Mouse (Mus musculus): Measurements from ENCODE around the gene Fxyd7.

Gene Fxyd7

DNA sequence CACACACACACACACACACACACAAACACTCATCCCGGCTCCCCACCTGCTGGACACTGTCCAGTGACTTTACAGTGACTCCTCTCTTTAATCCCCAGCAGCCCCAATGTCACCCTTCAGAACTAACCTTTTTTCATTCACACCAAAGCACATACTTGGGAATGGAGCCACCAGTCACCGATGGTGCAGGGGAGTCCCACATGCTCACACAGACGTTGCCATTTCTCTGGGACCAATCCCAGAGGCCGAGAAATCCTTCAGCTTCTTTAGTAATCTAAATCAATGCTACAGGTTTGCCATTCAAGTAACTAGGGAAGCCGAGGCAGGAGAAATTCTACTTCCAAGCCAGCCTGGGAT lies 23.4 kb upstream of the Fxyd7 start:
- no peak for DNase-seq

DNA sequence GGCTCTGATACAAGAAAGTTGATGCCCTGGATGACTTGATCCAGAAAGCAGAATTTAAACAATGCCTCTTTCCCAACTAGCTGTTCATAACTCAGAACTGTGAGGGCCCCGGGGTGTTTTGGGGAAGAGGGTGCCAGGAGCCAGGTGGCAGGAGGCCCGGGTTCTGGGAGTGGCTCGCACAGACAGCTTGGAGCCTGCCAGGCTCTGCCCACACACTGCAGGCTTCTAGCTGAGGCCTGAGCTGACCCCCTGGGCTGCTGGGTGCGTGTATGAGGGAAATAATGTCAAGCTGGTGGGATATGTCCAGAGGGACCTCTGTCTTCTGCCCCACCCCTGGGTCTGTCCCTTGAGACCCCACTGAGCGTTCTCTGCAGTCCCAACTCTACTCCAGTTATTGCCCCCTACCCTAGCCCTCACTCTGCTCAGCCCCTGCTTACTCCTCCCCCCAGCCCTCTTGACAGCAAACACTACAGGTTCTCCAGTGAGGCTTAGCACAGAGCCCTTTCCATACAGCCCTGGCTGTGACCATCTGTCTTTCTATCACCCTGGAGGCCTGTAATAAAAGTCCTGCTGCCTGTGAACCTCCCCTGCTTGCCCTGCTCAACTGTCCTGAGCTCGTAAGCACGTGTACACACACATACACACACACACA lies 22.9 kb upstream of the Fxyd7 start:
- no peak for DNase-seq

DNA sequence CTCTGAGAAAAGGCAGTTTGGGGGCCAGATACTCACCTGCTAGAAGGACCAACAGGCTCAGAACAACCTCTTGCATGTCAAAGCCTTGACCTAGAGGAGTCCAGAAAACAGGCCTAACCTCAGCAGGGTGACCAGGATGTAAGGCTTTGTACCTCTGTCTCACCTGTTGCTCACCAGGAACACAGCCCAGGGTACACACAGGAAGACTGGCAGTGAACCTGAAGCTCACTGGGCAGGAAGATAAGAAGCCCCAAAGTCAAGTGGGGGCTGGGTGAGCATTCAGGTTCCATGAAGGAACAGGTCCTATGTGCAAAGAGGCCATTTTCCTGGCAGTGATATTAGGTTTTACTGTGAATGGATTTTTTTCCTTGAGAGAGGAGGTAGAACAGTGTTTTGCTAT lies 22.3 kb upstream of the Fxyd7 start:
- no peak for DNase-seq

DNA sequence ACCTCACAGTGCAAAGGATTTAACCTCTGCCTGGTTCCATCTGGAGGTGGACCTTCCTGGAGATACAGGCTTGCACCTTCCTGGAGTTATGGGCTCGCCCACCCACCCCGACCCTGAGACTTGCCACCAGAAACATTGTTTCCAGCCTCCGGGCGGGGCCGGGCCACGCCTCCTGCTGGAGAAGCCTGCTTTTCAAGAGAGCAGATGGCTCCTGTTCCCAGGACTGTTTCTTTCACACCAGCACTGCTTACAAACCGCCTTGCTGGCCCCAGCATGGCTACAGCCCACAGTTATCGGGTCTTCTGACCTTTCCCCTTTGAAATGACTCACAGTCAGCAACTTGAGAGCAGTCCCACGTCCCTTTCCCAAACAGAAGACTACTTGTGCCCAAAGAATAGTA lies 21.1 kb upstream of the Fxyd7 start:
- no peak for DNase-seq

DNA sequence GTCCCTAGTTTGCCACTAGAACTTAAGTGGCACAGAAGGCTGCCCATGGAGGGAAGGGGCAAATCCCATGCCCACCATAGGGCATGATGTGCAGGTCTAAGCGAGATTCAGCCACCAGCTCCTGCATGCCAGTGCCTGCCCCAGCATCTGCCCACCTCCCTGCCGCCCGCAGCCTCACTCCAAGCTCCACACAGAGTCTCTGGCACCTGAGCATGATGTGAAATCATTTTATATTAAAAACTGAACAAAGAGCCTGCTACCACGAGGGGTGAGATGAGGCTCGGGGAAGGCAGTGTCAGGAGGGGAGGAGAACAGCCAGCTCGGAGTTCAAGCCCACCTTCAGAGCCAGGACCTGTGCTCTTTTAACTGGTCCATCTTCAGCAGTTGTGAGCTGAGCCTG lies 19.1 kb upstream of the Fxyd7 start:
- DNase-seq: no peak

DNA sequence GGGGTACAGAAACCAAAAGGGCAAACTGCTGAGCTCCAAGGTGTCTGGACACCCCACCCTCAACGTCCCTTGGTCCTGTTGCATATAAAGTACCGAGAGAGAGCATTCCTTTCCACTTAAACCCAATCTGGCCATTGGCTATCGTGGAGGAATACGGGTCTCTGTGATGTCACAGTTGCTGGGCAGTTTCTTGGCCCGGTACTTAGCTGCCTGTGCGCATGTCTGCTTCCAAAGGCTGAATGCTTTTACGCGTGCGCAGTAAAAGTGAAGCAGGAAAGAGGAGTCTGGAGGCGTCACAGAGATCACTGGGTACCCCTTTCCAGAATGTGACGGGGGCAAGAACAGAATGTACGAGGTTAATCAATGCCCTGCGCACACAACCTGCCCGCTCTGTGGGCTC lies 18.2 kb upstream of the Fxyd7 start:
- DNase-seq: no peak

DNA sequence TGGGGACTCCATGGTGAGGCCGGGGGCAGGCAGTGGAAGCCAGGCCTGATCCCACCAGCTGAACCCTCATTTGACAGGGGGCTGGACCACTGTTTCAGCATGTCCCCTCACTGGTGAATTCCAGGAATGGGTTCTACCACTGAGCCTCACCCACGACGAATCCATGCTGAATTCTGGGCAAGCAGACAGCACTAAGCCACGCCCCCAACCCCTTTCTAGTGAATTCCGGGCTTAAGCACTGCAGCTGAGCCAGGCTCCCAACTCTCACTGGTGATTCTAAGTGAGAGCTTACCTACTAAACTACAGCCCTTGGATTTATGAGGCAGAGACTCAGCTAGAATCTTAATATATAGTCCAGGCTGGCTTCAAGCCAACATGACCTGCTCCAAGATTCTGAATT lies 16.6 kb upstream of the Fxyd7 start:
- DNase-seq: no peak

DNA sequence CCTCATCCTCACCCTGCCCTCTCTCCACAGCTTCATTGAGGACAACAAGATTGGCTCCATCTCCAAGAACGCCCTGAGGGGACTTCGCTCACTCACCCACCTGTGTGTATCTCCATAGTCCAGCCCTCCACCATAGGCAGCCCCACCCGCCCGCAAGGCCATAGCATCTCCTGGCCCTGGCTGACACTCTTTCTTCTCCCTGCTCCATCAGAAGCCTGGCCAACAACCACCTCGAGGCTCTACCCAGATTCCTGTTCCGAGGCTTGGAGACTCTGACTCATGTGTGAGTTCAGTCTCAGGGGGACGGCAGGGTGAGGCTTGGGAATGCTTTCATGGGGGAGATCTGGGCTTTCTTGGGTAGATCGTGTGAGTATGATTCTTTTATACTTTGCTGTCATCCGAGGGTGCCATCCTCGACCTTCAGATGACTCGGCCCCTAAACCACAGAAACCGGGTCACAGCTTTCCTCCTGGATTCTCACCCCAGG lies 11.8 kb upstream of the Fxyd7 start:
- no peak for DNase-seq

DNA sequence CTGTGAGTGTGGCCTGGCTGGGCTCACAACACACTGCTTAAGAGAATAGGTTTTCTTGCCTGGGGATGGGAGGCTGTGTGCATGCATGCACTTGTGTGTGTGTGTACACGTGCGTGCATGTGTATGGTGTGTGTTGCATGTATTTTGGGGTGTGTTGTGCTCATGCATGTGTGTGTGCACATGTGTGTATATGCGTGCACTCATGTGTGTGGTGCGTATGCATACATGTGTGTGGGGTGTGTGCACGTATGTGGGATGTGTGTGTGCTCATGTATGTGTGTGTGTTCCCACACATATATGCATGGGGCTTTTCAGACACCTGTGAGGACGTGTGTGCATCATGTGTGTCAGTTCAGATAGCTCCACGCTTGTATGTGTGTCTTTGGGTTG lies 9.3 kb upstream of the Fxyd7 start:
- DNase-seq: no peak

DNA sequence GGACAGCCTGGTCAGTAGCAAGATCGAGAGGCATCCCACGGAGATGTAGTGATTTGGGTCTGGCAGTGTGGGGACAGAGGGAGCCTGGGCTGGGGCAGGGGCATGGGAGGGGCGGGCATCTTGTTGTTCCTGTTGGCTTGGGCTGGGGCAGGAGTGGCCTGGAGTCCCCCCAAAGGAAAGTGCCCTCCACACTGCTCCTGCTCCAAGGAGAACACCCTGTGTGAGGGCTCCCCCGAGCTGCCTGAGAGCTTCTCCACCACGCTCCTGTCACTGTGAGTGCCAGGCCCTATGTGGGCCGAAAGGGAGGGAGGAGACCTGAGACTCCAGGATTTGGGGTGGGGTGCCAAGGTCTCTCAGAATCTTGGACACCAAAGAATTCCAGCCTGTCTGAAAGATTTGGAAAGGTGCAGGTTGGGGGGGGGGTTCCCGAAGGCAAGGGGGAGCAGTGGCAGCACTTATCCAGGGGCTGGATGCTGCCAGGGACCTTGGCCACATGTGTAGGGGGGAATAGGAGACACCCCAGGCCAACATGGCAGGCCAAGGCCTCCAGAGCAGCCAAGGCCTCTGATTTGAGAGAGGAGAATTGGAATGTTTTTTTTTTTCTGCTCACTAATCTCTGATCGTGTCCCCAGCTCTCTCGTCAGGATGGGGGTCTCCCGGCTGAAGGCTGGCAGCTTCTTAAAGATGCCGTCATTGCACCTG lies 8.8 kb upstream of the Fxyd7 start:
- no peak for DNase-seq

DNA sequence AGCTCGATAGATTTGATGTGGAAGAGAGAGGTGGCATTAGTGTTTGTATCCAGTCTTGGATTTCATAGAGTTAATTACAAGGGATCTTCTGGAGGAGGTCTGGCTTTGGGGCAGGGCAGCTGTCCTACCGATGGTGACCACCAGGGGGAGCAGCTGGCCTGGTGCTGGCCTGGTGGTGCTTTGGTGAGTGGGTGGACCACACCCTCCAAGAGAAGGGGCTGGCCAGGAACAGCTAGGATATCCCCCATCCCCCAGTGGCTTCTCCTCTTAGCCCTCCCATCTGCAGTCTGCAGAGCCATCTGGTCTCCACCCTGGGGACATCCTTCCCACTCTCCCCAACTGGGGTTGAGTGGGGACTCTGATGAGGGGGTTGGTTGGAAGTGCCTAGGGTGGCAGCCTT lies 7.8 kb upstream of the Fxyd7 start, which contains the start of gene Lgi4:
TSS of gene Lgi4 (plus strand) at position 235 of the 400 bp plus-strand sequence.
- DNase-seq: peak; percentile 84

DNA sequence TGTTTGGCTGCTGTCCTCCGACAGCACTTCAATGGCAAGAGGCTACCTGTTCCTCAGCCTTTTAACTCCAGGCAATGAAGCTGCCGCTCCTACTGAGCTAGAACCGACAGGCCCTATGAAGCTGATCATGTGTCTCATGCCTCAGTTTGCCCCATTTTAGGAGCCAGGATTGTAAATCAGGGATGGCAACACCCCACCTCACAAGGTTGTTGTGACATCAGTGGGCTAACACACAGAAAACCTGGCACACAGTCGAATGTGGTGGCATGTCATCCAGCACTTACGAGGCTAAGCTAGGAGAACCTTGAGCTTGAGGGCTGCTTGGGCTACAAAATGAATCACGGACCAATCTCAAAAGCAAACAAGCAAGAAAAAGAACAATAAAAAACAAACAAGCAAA lies 6.9 kb upstream of the Fxyd7 start:
- no peak for DNase-seq

DNA sequence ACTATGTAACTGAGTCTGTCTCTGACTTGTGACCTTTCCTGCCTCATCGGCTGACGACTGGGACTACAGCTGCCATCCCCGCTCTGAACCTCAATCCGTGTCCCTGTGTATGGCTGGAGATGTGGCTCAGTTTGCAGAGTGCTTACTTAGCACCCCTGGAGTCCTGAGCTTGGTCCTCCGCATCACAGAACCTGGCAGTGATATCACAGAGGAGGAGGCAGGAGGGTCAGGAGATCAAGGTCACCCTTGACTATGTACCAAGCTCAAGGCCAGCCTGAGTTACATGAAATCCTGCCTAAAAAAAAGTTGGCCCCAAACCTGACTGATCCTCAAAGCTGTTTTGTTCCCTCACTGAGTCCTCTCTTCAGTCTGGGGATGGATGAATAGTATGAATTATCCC lies 6.5 kb upstream of the Fxyd7 start:
- DNase-seq: no peak

DNA sequence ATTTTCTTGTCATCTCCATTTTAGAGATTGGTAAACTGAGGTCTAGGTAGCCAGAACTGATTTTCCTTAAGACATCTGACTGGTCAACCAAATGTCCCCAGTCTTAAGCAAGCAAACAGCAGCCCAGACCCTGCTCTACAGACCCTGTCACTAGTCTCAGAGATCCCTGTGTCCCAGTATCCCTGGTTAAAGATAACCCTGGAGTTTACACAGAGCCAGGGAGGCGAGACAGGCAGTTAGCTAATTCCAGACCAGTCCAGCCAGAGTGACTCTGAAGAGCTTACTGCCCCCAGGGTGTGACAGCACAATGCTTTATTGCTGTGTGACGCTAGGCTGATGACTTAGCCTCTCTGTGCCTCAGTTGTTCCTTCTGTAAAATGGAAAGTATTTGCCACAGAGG lies 5.8 kb upstream of the Fxyd7 start, which contains the start of gene Fxyd1:
TSS of gene Fxyd1 (minus strand) at position 129 of the 400 bp plus-strand sequence.
- no peak for DNase-seq

DNA sequence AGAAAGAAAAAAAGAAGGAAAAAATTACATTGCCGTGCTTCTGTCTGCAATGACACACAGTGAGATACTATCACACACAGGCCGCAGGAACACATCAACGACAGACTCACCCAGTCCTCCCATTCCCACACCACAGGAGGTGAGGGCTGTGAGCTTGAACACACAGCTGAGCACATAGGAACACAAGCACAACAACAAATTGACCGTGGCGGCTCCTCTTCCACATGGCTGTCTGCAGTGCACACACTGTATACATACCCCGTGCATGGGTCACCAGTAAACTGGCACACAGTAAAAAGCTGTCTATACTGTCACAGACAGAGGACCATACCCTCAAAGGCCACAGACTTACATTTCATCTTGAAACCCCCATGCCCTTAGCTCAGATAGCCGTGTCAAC lies 5.2 kb upstream of the Fxyd7 start:
- no peak for DNase-seq

DNA sequence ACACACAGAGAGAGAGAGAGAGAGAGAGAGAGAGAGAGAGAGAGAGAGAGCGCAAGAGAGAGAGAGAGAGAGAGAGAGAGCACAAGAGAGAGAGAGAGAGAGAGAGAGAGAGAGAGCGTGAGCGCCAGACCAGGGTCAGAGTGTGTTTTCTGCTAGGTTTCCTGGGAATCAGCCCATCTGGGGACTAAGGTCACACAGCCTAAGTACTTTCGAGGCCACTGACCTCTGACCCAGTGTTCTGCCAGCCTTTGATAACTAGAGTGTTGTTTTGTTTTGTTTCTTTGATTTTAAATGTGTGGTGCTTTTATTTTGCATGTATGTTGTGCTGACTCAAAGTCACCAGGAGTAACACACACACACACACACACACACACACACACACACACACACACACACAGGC lies 4.6 kb upstream of the Fxyd7 start:
- DNase-seq: no peak

DNA sequence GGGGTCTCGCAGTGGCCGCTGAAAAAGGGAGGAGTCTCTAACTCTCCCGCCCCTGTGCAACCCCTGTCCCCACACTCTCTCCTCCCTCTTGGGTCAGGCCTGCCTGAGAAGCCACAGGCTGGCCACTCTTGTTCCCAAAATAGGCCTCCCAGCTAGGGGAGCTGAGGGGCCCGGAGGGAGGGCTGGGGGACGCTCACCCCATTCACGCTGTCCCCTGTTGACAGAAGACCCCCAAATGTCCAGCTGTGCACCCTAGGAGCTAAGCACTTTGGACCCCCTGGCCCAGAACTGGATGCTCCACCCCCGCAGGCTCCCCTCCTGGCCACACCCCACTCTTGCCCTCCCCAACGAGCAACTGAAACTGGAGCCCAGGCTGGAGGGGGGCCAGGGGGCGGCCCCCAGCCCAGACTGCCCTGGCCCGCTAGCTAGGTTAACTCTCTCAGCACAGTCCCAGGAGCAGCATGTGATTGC lies 4.1 kb upstream of the Fxyd7 start:
- DNase-seq: no peak

DNA sequence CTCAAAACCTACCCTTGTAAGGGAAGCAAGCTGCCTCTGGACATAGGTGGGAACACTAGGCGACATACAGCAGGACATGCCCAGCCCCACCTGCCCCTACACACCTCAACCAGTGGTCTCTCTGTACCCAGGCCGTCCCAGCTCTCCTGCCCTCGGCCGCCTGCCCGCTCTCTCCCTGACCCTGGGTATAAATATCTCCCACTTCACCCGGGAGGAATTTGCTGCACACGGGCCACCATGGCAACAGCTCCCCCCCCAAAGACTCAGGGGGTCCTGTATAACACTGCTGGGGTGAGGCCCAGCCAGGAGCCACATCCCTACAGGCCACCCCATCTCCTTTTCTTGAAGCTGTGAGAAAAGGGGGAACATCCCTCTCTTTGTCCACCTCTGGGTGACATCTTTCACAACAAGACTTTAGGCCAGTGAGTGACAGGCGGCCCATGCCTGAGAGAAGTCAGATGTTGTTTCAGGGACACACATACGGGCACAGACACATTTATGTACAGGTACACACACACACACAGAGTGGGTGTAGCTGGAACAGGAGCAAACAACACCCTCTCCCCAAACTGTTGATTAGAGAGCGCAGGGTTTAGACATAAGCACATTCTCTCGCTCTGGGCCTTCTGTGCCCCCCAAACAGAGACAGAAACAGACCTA lies 3.5 kb upstream of the Fxyd7 start:
- DNase-seq: no peak

DNA sequence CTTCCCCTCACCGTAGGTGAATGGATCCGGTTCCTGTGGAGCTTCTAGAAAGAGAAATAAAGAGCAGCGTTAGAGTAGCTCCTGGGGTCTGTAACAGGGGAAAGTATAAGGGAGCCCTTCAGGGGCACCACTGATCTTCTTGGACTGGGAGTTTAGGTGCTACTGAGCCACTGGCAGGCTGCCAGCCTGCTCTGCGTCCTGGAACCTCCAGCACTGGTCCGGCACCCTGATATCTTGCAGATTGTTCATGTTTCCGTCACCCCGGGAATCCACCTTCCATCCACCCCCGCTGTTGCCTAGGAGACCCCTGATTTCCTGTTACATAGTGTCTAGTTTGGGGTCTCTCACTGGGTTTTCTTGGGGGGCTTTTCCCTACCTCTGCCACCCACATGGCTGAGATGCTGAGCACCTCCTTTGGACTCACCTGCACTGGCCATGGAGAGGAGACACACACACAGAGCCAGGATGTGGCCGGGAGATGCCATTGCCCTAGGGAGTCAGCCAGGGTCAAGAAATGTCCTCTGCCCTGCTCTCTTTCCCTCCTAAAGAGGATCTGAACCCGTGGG lies 2.7 kb upstream of the Fxyd7 start:
- no peak for DNase-seq

DNA sequence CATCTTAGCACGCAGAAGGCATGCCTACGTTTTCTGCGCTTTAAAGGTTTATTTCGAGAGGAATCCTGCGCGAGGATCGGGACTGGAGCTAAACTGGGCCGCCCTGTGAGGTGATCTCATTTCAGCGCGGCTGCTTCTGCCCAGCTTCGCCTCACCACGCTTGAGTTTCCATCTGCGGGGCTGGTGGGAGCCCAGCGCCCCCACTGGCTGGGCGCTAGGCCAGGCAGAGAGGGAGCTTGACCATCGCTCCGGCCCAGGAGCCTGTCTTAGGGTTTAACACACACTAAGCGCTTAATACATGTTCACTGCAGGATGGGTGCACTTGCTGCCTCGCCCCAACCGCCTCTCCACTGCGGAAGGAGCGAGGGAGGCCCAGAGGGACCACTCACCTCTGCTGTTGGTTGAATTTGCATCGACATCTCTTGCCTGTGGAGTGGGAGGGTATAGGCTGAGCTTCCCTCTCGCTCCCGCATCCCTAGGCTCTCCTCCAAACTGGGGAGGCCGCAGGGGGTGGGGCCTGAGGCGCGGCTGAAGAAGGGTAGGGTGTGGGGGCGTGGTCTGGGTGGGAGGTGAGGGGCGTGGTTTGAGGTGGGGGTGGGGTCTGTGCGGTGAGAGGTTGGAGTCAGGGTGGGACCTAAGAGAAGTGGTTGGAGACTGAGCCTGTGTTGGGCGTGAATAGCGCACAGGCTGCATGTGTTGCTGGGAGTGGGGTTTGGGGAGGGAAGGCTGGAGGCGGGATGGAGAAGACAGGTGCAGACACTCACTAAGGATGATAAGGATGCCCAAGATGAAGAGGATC lies 1.6 kb upstream of the Fxyd7 start:
- peak; percentile 66 for DNase-seq

DNA sequence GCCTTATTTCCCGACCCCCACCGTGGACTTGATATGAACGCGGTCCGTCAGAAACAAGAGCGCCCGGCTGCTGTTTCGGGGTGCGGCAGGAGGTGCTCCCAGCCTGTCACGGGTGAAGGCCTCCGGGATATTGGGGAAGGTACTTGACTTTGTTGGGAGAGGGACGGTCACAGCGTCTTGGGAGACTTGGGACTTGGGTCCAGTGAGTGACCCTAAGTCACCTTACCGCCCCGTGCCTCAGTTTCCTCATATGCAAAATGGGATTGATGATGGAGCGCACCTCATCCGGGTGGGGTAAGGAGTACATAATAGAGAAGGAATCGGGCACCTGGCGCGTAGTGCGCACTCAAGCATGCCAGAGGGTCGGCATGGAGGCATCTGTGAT lies 976 bp upstream of the Fxyd7 start:
- no peak for DNase-seq

DNA sequence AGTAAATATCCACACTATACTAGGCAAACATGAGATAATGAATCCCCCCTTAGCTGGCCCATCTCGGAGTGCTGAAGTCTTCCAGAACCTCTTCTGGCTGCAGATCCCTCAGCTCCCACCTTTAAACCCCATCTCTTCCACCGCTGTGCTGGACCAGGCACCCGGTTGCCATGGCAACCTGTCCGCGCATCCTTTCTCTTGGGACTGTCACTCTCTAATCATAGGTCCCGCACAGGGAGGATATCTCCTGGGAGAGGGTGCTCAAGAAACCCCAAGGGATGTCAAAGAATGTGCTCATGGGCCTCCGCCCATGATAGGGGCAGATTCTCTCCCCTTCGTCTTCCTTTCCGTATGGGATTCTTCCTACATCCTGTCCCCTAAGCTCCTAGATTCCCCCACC lies 346 bp downstream of the Fxyd7 start:
- no peak for DNase-seq

DNA sequence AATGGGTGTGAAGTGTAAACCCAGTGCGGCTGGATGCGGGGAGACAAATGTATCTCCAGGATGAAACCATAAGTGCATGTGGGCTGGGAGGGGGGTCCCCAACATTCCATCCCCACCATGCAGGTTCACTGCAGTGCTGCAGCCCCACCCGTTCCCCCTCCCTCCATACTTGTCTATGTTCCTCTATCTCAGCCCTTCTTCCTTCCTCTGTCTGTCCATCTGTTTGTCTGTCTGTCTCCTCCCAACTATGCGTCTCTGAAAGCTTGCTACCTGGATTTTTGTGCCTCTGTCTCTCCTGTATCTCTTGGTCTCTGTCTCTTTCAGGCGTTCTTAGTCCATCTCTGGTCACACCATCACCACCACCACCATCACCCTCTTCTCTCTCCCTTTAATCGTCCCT lies 780 bp downstream of the Fxyd7 start:
- DNase-seq: no peak

All from thymus, postnatal 4 days (tissue).